Mouse (Mus musculus) brain, embryonic 14.5 days (tissue): Measurements from ENCODE around the gene Gm17018.

Source experiments
- CTCF ChIP-seq: fragments of 200-500 bp; IDR thresholded peaks from 2 replicates; pipeline ENCODE4 v1.5.1; 2012; ENCODE audit warnings: inconsistent platforms, mild to moderate bottlenecking, moderate library complexity, borderline replicate concordance; ENCODE audit not compliant: insufficient read depth, insufficient read length; ENCODE audit errors: extremely low read depth
- POLR2A ChIP-seq: fragments of 200-500 bp; IDR thresholded peaks from 2 replicates; pipeline ENCODE4 v1.6.1; 2012; ENCODE audit warnings: mild to moderate bottlenecking, inconsistent platforms, borderline replicate concordance; ENCODE audit not compliant: poor library complexity, insufficient read depth, insufficient read length, severe bottlenecking; ENCODE audit errors: extremely low read depth

DNA sequence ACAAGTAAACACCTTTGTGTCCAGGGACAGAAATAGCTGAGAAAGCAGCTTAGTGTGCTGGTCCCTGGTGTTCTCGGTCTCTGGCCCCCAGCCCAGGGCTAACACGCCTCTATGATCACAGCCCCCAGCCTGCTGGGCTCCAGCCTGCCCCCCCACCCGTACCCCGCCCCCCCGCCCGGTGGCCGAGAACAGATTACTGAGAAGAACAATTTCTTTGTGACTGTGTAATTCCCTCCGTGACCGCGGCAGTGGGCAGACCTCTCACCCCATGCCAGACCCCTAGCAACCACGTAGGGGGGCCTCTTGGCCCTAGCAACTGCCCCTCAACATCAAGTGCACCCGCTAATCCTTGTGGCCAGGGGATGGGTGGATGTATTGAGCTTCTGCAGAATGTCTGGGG lies 19.8 kb downstream of the Gm17018 start:
- TF ChIP-seq CTCF (no peak), POLR2A (no peak)
